ENCODE assay signal across 8 mouse cellular contexts in the genomic region with DNA sequence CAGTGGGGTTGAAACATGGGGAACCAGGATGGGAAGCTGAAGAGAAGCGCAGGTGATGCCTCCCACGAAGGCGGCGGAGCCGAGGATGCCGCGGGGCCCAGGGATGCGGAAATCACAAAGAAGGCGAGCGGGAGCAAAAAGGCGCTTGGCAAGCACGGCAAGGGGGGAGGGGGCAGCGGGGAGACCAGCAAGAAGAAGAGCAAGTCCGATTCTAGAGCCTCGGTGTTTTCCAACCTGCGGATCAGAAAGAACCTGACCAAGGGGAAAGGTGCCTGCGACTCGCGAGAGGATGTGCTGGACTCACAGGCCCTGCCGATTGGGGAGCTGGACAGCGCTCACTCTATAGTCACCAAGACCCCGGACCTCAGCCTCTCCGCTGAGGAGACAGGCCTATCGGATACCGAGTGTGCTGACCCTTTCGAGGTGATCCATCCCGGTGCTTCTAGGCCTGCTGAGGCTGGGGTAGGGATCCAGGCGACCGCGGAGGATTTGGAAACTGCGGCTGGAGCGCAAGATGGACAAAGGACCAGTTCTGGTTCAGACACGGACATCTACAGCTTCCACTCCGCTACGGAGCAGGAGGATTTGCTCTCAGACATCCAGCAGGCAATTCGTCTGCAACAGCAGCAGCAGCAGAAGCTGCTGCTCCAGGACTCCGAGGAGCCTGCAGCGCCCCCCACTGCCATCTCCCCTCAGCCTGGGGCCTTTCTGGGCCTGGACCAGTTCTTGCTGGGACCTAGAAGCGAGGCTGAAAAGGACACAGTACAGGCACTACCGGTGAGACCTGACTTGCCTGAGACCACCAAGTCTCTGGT. TPM values are rescaled to one million over a fixed set of nuclear protein-coding genes. Genes with fewer than 3 reads are reported as not detected.
DNase-seq lines count a peak whose midpoint lies in the region; ATAC-seq lines count a peak whose summit lies in the region.

No protein-coding gene starts in this region.

- intact Hi-C loops in gastrocnemius, postnatal 14 days (cut with DNase I; ENCODE audit: low total_unique reads): no loop called here

- H3K4me2 ChIP-seq in liver, embryonic 15.5 days: peak overlapping the region; percentile 65

- ATAC-seq in common myeloid progenitor, adult 5-6 weeks (replicated peaks; ENCODE audit: low read depth, poor library complexity, severe bottlenecking): peak; percentile 36
- 0 out of 2 replicates have a peak, but pooled peaks have one; percentile 25 for ATAC-seq in liver, embryonic 15.5 days (ENCODE audit: insufficient read depth)
- ATAC-seq in CD4-positive, CD25-positive, alpha-beta regulatory T cell, adult 4 months: no peak

- H3K9me3 ChIP-seq in liver, embryonic 15.5 days (replicated peaks): no peaks in the 10 kb centered on the region

- H3K9ac ChIP-seq in liver, embryonic 15.5 days: no peak overlapping the region

- peak overlapping the region; percentile 39 for H3K4me3 ChIP-seq in liver, embryonic 15.5 days (replicated peaks)

- peaks cover 50% of the 10 kb centered on the region for H3K27me3 ChIP-seq in liver, embryonic 15.5 days

- peak; percentile 2 for DNase-seq in ovary, postnatal 10 days (ENCODE audit: low spot score)
- no peak for DNase-seq in ovary, adult 18-20 months (ENCODE audit: low spot score)
- peak; percentile 16 for DNase-seq in gastrocnemius, postnatal 14 days
- DNase-seq in layer of hippocampus, adult 18-20 months (ENCODE audit: low spot score in 2 of 2): peak; percentile 67 to 79
- peak; percentile 70 for DNase-seq in retina, embryonic 14.5 days (ENCODE audit: low spot score)

- peaks cover 16% of the 10 kb centered on the region; the same call in 1 of the 2 replicates for H3K4me1 ChIP-seq in liver, embryonic 15.5 days (replicated peaks)

- H3K36me3 ChIP-seq in liver, embryonic 15.5 days (replicated peaks): no peaks in the 10 kb centered on the region

- under 1% methylated on average over 40 of the region's 40 CpGs for WGBS in liver, embryonic 15.5 days (ENCODE audit: insufficient replicate concordance)

- H3K27ac ChIP-seq in liver, embryonic 15.5 days (replicated peaks): no peak overlapping the region

RNA-seq across cellular contexts. Expression of a gene that starts 0.6 kb away (rescaled TPM):
- 0.59 TPM in 1 of 2 replicates, not detected in the other for total RNA-seq in common myeloid progenitor, adult 5-6 weeks (2017)
- total RNA-seq in gastrocnemius, postnatal 14 days (2021): under 1 TPM; 0.29 to 0.98 TPM
- total RNA-seq in layer of hippocampus, adult 18-20 months (2021): 10 to 100 TPM; 69.2 to 71.0 TPM
- 0.01 TPM in 1 of 2 replicates, not detected in the other for polyA plus RNA-seq in liver, embryonic 15.5 days (2015; fragmentation: Nextera tagmentation; extraction: Ambion mirVana)
- polyA plus RNA-seq in CD4-positive, CD25-positive, alpha-beta regulatory T cell, adult 4 months (2017; shearing (Covaris generic)): not detected

Comparison
In these comparisons a context has a peak if more than half of its experiments do, and no peak if none do; other contexts are left out.
1. RNA of a gene that starts 0.6 kb away (total RNA-seq): 69.2 to 71.0 TPM in layer of hippocampus, adult 18-20 months; 0.29 to 0.98 TPM in gastrocnemius, postnatal 14 days and 0.59 TPM in common myeloid progenitor, adult 5-6 weeks; every median in the first group is over 10 times any median in the second.